Mouse (Mus musculus): Measurements from ENCODE around the gene Tnr. TPM values are rescaled to one million over a fixed set of nuclear protein-coding genes. Genes with fewer than 3 reads are reported as not detected.
"Not testable (repeated sequence)": the region's sequence is repeated elsewhere in the genome, so short reads cannot be mapped to it uniquely, and the experiment has no call there.

The Tnr gene
- polyA plus RNA-seq, 1 experiment from 2014 or later: 0.09 TPM

- Histone ChIP-seq H3K27ac (ENCODE audit: low read length) (peak overlapping the region; percentile 51), H3K36me3 (ENCODE audit: control insufficient read depth, insufficient read depth, low read length) (no peaks in the 10 kb centered on the region), H3K4me2 (ENCODE audit: low read depth, low read length) (no peak overlapping the region), H3K27me3 (ENCODE audit: control insufficient read depth, insufficient read depth, low read depth, low read length) (no peaks in the 10 kb centered on the region), H3K4me3 (ENCODE audit: low read length) (no peak overlapping the region), H3K9ac (ENCODE audit: low read length) (no peak overlapping the region), H3K9me3 (ENCODE audit: control insufficient read depth, low read length) (no peaks in the 10 kb centered on the region), H3K4me1 (replicated peaks; ENCODE audit: control insufficient read depth, insufficient read depth, low read length) (peaks cover 9% of the 10 kb centered on the region)
- 0 out of 2 replicates have a peak, but pooled peaks have one; percentile 34 for ATAC-seq (ENCODE audit: low read depth)
- WGBS: 64% methylated on average over 9 of the region's 9 CpGs
Observed at GRCm38 (mm10) chr1:159928681-159929335, 405.2 kb downstream of the Tnr start.

- Histone ChIP-seq H3K4me3 (ENCODE audit: low read length) (no peak overlapping the region), H3K27ac (ENCODE audit: low read length) (no peak overlapping the region), H3K9me3 (ENCODE audit: control insufficient read depth, low read length) (no peaks in the 10 kb centered on the region), H3K9ac (ENCODE audit: low read length) (no peak overlapping the region), H3K36me3 (ENCODE audit: control insufficient read depth, insufficient read depth, low read length) (no peaks in the 10 kb centered on the region), H3K4me2 (ENCODE audit: low read depth, low read length) (no peak overlapping the region), H3K27me3 (ENCODE audit: control insufficient read depth, insufficient read depth, low read depth, low read length) (no peaks in the 10 kb centered on the region), H3K4me1 (replicated peaks; ENCODE audit: control insufficient read depth, insufficient read depth, low read length) (no peaks in the 10 kb centered on the region)
- no peak for ATAC-seq (ENCODE audit: low read depth)
Observed at GRCm38 (mm10) chr1:159932092-159932491, 408.5 kb downstream of the Tnr start.

- H3K4me2 ChIP-seq (ENCODE audit: low read depth, low read length): no peak overlapping the region
- no peak for ATAC-seq (ENCODE audit: low read depth)
- no peak overlapping the region for H3K9ac ChIP-seq (ENCODE audit: low read length)
- H3K9me3 ChIP-seq (ENCODE audit: control insufficient read depth, low read length): no peaks in the 10 kb centered on the region
- no peak overlapping the region for H3K4me3 ChIP-seq (ENCODE audit: low read length)
- no peak overlapping the region for H3K27ac ChIP-seq (ENCODE audit: low read length)
- 22% methylated on average over 2 of the region's 2 CpGs for WGBS
- no peaks in the 10 kb centered on the region for H3K4me1 ChIP-seq (replicated peaks; ENCODE audit: control insufficient read depth, insufficient read depth, low read length)
- no peaks in the 10 kb centered on the region for H3K27me3 ChIP-seq (ENCODE audit: control insufficient read depth, insufficient read depth, low read depth, low read length)
- H3K36me3 ChIP-seq (ENCODE audit: control insufficient read depth, insufficient read depth, low read length): no peaks in the 10 kb centered on the region
Observed at GRCm38 (mm10) chr1:159932598-159932997, 409.0 kb downstream of the Tnr start.

- H3K27me3 ChIP-seq (ENCODE audit: control insufficient read depth, insufficient read depth, low read depth, low read length): no peaks in the 10 kb centered on the region
- ATAC-seq (ENCODE audit: low read depth): no peak
- 71% methylated on average over 2 of the region's 2 CpGs for WGBS
Observed at GRCm38 (mm10) chr1:159938449-159938848, 414.9 kb downstream of the Tnr start.

GRCm38 (mm10) chr1:159939335-159939734 is 415.8 kb downstream of the Tnr start:
- no peak overlapping the region for H3K9ac ChIP-seq (ENCODE audit: low read length)
- ATAC-seq (ENCODE audit: low read depth): no peak
- H3K9me3 ChIP-seq (ENCODE audit: control insufficient read depth, low read length): no peaks in the 10 kb centered on the region
- 83% methylated on average over 3 of the region's 3 CpGs for WGBS
- H3K4me1 ChIP-seq (replicated peaks; ENCODE audit: control insufficient read depth, insufficient read depth, low read length): no peaks in the 10 kb centered on the region
- no peaks in the 10 kb centered on the region for H3K27me3 ChIP-seq (ENCODE audit: control insufficient read depth, insufficient read depth, low read depth, low read length)
- no peak overlapping the region for H3K4me3 ChIP-seq (ENCODE audit: low read length)
- no peaks in the 10 kb centered on the region for H3K36me3 ChIP-seq (ENCODE audit: control insufficient read depth, insufficient read depth, low read length)
- no peak overlapping the region for H3K4me2 ChIP-seq (ENCODE audit: low read depth, low read length)
- H3K27ac ChIP-seq (ENCODE audit: low read length): no peak overlapping the region

More at GRCm38 (mm10) chr1:159938449-159938848, 414.9 kb downstream of the Tnr start:
- H3K4me3 ChIP-seq (ENCODE audit: low read length): no peak overlapping the region
- H3K4me2 ChIP-seq (ENCODE audit: low read depth, low read length): no peak overlapping the region
- H3K9ac ChIP-seq (ENCODE audit: low read length): no peak overlapping the region
- H3K27ac ChIP-seq (ENCODE audit: low read length): no peak overlapping the region
- no peaks in the 10 kb centered on the region for H3K4me1 ChIP-seq (replicated peaks; ENCODE audit: control insufficient read depth, insufficient read depth, low read length)
- no peaks in the 10 kb centered on the region for H3K9me3 ChIP-seq (ENCODE audit: control insufficient read depth, low read length)
- no peaks in the 10 kb centered on the region for H3K36me3 ChIP-seq (ENCODE audit: control insufficient read depth, insufficient read depth, low read length)

- H3K4me3 ChIP-seq (ENCODE audit: low read length): no peak overlapping the region
- no peak for ATAC-seq (ENCODE audit: low read depth)
- H3K4me1 ChIP-seq (replicated peaks; ENCODE audit: control insufficient read depth, insufficient read depth, low read length): no peaks in the 10 kb centered on the region
- 24% methylated on average over 1 of the region's 1 CpGs for WGBS
- no peaks in the 10 kb centered on the region for H3K27me3 ChIP-seq (ENCODE audit: control insufficient read depth, insufficient read depth, low read depth, low read length)
- no peaks in the 10 kb centered on the region for H3K36me3 ChIP-seq (ENCODE audit: control insufficient read depth, insufficient read depth, low read length)
- no peak overlapping the region for H3K4me2 ChIP-seq (ENCODE audit: low read depth, low read length)
- no peak overlapping the region for H3K9ac ChIP-seq (ENCODE audit: low read length)
- no peak overlapping the region for H3K27ac ChIP-seq (ENCODE audit: low read length)
- no peaks in the 10 kb centered on the region for H3K9me3 ChIP-seq (ENCODE audit: control insufficient read depth, low read length)
Observed at GRCm38 (mm10) chr1:159953526-159953925, 430.0 kb downstream of the Tnr start.

- Histone ChIP-seq H3K36me3 (ENCODE audit: control insufficient read depth, insufficient read depth, low read length) (no peaks in the 10 kb centered on the region), H3K4me2 (ENCODE audit: low read depth, low read length) (no peak overlapping the region), H3K4me3 (ENCODE audit: low read length) (no peak overlapping the region), H3K9me3 (ENCODE audit: control insufficient read depth, low read length) (no peaks in the 10 kb centered on the region), H3K4me1 (replicated peaks; ENCODE audit: control insufficient read depth, insufficient read depth, low read length) (no peaks in the 10 kb centered on the region), H3K9ac (ENCODE audit: low read length) (no peak overlapping the region), H3K27me3 (ENCODE audit: control insufficient read depth, insufficient read depth, low read depth, low read length) (no peaks in the 10 kb centered on the region), H3K27ac (ENCODE audit: low read length) (no peak overlapping the region)
- 71% methylated on average over 4 of the region's 4 CpGs for WGBS
- ATAC-seq (ENCODE audit: low read depth): no peak
Observed at GRCm38 (mm10) chr1:159963351-159963750, 439.8 kb downstream of the Tnr start.

GRCm38 (mm10) chr1:159966286-159966685 is 442.7 kb downstream of the Tnr start:
- H3K27ac ChIP-seq (ENCODE audit: low read length); H3K4me2 ChIP-seq (ENCODE audit: low read depth, low read length); H3K27me3 ChIP-seq (ENCODE audit: control insufficient read depth, insufficient read depth, low read depth, low read length); H3K36me3 ChIP-seq (ENCODE audit: control insufficient read depth, insufficient read depth, low read length); H3K4me1 ChIP-seq (replicated peaks; ENCODE audit: control insufficient read depth, insufficient read depth, low read length); H3K9ac ChIP-seq (ENCODE audit: low read length); ATAC-seq (ENCODE audit: low read depth); H3K4me3 ChIP-seq (ENCODE audit: low read length); H3K9me3 ChIP-seq (ENCODE audit: control insufficient read depth, low read length): not testable (repeated sequence)

GRCm38 (mm10) chr1:159968395-159968794 is 444.8 kb downstream of the Tnr start:
- no peaks in the 10 kb centered on the region for H3K4me1 ChIP-seq (replicated peaks; ENCODE audit: control insufficient read depth, insufficient read depth, low read length)
- ATAC-seq (ENCODE audit: low read depth): no peak
- no peaks in the 10 kb centered on the region for H3K9me3 ChIP-seq (ENCODE audit: control insufficient read depth, low read length)

GRCm38 (mm10) chr1:159977786-159978185 is 454.2 kb downstream of the Tnr start:
- Histone ChIP-seq H3K4me3 (ENCODE audit: low read length) (no peak overlapping the region), H3K9me3 (ENCODE audit: control insufficient read depth, low read length) (no peaks in the 10 kb centered on the region; the same call in 1 of the 2 replicates), H3K27me3 (ENCODE audit: control insufficient read depth, insufficient read depth, low read depth, low read length) (no peaks in the 10 kb centered on the region), H3K36me3 (ENCODE audit: control insufficient read depth, insufficient read depth, low read length) (no peaks in the 10 kb centered on the region), H3K9ac (ENCODE audit: low read length) (no peak overlapping the region), H3K4me2 (ENCODE audit: low read depth, low read length) (no peak overlapping the region), H3K27ac (ENCODE audit: low read length) (no peak overlapping the region), H3K4me1 (replicated peaks; ENCODE audit: control insufficient read depth, insufficient read depth, low read length) (no peaks in the 10 kb centered on the region)
- WGBS: 41% methylated on average over 2 of the region's 2 CpGs
- no peak for ATAC-seq (ENCODE audit: low read depth)

More at GRCm38 (mm10) chr1:159968395-159968794, 444.8 kb downstream of the Tnr start:
- Histone ChIP-seq H3K27me3 (ENCODE audit: control insufficient read depth, insufficient read depth, low read depth, low read length) (no peaks in the 10 kb centered on the region), H3K9ac (ENCODE audit: low read length) (no peak overlapping the region), H3K36me3 (ENCODE audit: control insufficient read depth, insufficient read depth, low read length) (no peaks in the 10 kb centered on the region), H3K27ac (ENCODE audit: low read length) (no peak overlapping the region), H3K4me3 (ENCODE audit: low read length) (no peak overlapping the region), H3K4me2 (ENCODE audit: low read depth, low read length) (no peak overlapping the region)

Measured in lung, embryonic 16.5 days (tissue).